Mouse (Mus musculus): ENCODE measurements at regions not wholly inside any gene's neighbourhood (a gene's known extent, or its start where the extent isn't known, plus 50 kb on each side); places are given as distances from the start of the nearest gene placed in this dataset.

- DNase-seq (ENCODE audit: low read depth, low spot score) = no peak
Measured at GRCm38 (mm10) chr10:97778531-97778930, 52.0 kb upstream of the C030005K15Rik start.

DNA sequence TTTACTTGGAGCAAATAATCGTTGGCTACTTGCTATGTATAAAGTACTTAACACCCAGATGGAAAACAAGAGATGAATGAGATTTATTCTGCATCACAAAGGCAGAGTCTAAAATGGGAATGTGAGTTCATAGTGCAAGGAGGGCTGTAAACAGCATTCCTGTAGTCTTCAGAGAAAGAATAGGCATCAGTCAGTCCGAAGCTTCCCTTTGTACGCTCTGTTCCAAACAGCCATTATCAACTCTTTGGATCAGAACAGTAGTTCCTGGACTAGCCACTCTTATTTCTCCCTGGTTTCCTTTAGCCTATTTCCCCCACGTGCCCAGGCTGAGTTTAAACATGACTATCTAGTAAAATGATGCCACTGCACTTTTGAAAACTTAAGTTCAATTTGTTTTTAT is 52.8 kb upstream of the C030005K15Rik start:
- no peak for DNase-seq (ENCODE audit: low read depth, low spot score)

GRCm38 (mm10) chr10:97793804-97794203 is 67.2 kb upstream of the C030005K15Rik start:
- no peak for DNase-seq (ENCODE audit: low read depth, low spot score)

DNA sequence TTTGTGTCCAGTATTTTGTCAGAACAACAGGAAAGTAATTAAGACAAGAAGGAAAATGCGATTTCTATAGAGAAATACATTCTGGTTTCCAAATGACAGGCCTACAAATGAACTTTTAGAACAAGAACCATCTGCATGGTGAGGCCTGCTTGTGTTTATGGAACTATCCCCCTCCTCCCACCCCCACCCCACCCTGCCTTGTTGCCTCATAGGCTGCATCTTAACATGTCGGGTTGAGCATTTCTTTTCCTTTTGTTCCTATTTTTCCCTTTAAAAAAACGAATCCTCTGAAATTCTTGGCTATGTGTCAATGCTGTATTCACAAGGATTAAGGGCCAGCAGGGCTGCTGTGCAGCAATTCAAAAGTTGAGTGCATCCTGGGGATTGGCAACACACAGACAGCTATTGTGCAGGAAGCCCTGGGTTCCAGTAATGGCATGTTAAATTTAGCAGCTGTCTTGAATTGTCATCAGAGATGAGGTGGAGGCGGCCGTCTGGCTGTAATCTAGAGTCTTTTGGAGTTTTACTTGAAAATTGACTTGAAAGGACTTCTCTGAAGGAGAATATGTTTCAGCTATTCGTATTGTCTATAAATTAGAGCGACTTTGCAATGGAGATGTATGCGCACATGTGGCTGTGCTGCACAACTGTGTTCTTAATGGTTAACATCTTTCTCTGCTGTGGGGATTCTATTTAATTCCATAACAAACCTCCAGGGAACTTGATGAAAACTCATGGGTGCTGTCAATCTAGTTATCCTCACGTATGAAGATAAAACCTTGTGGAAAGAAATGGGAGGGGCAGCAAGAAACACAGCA is 75.1 kb upstream of the C030005K15Rik start:
- DNase-seq (ENCODE audit: low read depth, low spot score) = no peak

DNA sequence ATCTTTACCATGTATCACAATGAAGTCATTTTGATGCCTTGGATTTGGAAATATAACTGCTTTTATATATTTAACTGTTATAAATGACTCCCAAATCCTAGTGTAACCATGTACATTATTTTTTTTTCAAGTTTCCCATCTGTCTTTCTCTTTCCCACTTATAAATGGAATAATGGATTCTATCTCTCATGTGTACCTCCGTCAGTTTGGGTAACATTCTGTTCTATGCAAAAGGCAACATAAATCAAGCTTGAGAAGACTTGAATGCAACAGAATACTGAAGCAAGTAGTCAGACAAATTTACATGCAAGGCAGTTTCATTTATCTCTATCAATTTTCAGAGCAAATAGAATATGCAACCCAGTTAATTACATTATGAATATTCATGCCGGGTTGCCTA is 81.4 kb upstream of the C030005K15Rik start:
- DNase-seq (ENCODE audit: low read depth, low spot score) = no peak

GRCm38 (mm10) chr10:97842574-97842973 is 116.0 kb upstream of the C030005K15Rik start:
- peak; percentile 0 for DNase-seq (ENCODE audit: low read depth, low spot score)

DNA sequence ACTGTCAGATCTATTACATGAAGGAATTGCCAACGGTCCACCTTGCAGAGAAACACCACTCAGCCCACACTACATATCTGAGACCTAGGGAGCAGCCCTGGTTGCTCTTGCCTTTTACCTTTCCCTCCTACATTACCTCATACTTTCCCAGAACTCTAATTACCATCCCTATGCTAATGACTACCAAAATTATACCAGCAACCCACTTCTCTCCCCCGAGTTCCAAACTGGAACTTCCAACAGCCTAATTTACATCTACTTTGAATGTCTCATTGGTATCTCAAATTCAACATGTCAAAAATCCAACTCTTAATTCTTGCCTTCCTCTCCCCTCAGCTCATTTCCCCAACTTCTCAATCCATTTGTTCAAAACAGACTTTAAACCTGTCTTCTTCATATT is 124.9 kb upstream of the C030005K15Rik start:
- no peak for DNase-seq (ENCODE audit: low read depth, low spot score)

DNA sequence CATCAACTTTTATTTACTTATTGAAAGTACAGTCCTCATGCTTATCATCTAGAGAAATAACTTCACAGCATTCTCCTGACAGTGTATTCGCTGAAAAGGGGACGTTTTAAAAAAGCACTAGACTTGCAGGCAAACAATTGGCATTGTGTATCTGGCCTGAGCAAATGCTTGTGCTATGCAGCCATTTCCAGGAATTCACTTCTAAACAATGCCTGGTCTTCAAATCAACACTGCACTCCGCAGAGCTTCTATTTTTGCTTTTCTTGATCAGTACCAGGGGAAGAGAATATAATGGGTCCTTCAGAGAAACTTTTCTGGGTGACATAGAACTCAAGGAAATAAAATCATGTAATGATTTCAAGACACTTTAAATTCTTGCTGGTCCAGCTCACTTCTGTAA is 150.5 kb upstream of the C030005K15Rik start:
- DNase-seq (ENCODE audit: low read depth, low spot score) = no peak

GRCm38 (mm10) chr10:97886049-97886448 is 159.5 kb upstream of the C030005K15Rik start:
- no peak for DNase-seq (ENCODE audit: low read depth, low spot score)

- no peak for DNase-seq (ENCODE audit: low read depth, low spot score)
Measured at GRCm38 (mm10) chr10:97905793-97906192, 179.2 kb upstream of the C030005K15Rik start.

DNA sequence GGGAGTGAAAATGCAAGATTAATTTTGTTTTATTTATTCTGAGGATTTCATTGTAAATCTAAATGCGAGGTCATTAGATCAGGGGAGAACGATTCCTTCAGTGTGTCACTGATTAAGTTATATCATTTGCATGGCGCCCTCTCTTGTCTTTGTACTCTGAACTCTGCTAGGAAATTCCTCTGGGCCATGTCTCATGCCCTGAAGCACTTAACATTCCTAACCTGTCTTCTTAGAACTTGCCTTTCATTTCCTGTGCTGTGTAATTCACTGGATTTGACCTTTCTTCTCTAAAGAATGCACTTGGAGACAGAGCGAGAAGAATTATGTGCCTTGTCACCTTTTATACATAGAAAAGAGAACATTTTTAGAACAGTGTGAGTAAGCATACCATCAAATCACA is 199.0 kb upstream of the C030005K15Rik start:
- DNase-seq (ENCODE audit: low read depth, low spot score) = no peak

- no peak for DNase-seq (ENCODE audit: low read depth, low spot score)
Measured at GRCm38 (mm10) chr10:97940345-97940744, 213.8 kb upstream of the C030005K15Rik start.

- DNase-seq (ENCODE audit: low read depth, low spot score) = no peak
Measured at GRCm38 (mm10) chr10:97965881-97966280, 239.3 kb upstream of the C030005K15Rik start.

DNA sequence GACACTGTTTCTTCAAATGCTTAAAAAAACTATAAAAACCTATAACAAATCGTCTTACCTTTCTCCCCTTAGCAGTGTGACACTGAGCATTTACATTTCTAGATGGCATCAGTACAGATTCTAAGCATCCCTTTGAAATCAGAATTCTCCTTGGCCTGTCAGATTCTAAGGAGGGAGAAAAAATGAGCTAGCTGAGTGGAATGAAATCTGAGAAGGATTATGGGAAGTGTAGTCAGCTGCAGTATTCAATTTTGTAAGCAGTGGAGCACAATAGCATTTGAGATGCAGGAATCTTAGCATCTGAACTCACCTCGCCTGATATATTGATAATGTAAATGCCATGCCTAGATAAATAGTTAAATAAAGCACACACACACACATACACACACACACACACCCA is 240.4 kb upstream of the C030005K15Rik start:
- DNase-seq (ENCODE audit: low read depth, low spot score) = no peak

DNA sequence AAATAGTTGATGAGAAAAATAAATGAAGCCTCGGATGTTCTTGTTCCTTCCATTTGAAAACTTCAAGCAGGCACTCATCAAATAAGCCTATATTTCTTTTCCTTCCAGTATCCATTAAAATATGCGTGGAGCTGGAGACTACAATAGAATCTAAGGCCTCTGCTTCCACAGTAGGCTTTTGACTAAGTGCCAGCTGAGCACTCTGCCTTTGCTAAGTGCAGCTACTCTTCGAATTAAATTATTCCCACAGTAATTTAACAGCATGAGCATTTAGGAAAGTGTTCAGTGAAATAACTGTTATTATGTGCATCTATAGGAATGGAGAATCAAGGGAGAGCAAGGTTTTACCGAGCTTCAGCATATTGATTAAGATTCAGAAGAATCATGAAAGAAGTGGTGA is 280.5 kb upstream of the C030005K15Rik start:
- no peak for DNase-seq (ENCODE audit: low read depth, low spot score)

GRCm38 (mm10) chr10:98008355-98008754 is 281.8 kb upstream of the C030005K15Rik start:
- DNase-seq (ENCODE audit: low read depth, low spot score) = no peak

- DNase-seq (ENCODE audit: low read depth, low spot score) = no peak
Measured at GRCm38 (mm10) chr10:98012916-98013315, 286.4 kb upstream of the C030005K15Rik start.

DNA sequence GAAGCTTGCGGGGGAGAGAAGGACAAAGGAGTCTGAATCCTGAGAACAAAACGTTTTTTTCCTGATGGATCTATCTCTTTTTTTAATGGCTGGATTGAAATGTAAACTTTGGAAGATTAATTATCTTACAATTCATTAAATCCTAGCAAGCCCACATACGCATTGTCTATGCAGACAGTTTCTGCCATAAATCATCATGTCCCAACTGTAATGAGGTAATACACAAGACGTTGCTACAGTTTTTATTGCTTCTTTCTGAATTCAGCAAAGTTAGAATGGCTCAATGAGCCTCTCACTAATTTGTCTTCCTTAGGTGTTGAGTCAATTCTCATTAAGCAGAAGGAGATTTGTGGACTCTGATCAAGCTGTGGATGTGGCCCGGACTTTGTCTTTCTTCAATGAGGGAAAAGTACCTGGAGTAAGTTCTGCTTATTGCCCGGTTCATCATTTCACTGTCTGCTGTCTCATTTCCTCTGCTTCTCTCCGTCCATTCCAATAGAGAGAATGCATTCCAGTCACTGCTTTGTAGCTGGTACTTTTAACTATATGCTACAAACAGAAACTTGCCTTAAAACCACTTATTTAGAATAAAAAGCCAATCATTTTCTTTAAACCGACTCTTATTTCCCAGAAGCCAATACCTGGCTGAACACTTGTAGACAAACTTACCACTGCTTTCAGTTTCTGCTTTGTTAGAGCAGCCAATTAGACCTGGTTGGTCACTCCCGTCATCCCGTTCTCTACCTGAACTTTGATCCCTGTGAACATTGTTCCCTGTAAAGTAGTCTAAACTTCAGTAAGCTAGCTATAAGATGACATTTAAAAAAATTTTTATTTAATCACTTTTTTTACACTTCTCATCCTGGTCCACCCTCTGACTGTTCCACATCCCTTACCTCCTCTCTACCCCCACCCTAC is 288.7 kb upstream of the C030005K15Rik start:
- DNase-seq (ENCODE audit: low read depth, low spot score) = no peak

GRCm38 (mm10) chr10:98016596-98017304 is 290.2 kb upstream of the C030005K15Rik start:
- DNase-seq (ENCODE audit: low read depth, low spot score) = no peak

DNA sequence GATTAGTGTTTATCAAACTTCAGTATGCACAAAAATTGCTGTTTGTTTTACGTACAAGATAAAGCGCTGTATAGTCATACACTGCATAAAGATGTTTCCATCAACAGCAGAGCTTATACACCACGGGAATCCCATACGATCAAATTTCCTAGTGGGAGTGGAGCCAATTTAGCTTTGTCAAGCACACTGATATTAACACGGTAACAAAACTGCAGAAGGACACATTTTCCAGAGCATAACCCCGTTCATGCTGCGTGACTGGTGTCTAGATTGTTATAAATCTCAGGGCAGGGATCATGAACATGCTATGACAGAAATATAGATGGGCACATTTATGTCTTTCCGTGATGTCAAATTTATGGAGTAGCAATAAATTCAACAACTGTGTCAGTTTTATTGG is 302.6 kb upstream of the C030005K15Rik start:
- DNase-seq (ENCODE audit: low read depth, low spot score) = no peak

DNA sequence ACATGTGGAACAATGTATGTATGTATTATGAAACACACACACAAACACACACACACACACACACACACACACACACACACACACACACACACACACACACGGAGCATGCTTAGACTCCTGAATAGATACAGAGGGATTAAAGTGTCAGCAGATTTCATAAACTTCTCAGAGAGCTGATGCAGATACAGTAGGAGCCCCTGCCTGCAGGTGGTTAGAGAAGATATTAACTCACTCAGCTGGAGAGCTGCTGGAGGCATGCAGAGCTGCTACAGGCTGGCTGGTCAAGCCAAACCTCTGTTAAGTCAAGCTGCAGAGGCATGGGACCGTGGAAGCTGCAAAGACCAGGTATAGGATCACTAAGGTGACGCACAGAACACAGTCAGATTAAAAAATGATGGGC is 303.1 kb upstream of the C030005K15Rik start:
- DNase-seq (ENCODE audit: low read depth, low spot score) = no peak

DNA sequence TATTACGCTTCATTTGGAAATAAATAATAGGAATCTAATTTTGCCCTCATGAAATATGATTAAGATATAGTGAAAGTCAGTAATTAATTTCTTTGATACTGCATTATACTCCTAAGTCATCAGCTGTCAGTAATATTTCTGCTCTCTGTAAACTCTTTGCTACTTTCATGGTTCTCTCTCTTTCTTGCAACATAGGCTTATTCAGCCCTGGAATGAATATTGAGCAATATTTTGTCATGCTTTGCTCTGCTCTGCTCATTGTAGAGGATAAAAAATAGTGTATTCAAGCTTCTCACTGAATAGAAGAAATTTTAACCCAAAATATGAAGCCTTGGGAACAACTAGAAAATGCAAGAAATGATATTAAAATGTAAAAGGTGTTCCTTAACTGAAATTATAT is 306.1 kb upstream of the C030005K15Rik start:
- DNase-seq (ENCODE audit: low read depth, low spot score) = no peak

Measured in retina, adult 2 months (tissue).